Mouse (Mus musculus) lung, adult 2 months (tissue): ENCODE data around the gene Abca6.

Experiments used
- CTCF ChIP-seq: fragments of 200-500 bp; IDR thresholded peaks from 2 replicates; pipeline ENCODE4 v1.5.1; 2011; ENCODE audit warnings: mild to moderate bottlenecking, low read length, control low read depth; ENCODE audit not compliant: insufficient read depth
- POLR2A ChIP-seq: fragments of 200-500 bp; IDR thresholded peaks from 2 replicates; pipeline ENCODE4 v1.6.1; 2011; ENCODE audit warnings: low read depth, mild to moderate bottlenecking, control low read depth, low read length, borderline replicate concordance; ENCODE audit errors: extremely low read depth

- TF ChIP-seq CTCF (no peak), POLR2A (no peak)
Measured at GRCm38 (mm10) chr11:110267232-110267631, 15.7 kb upstream of the Abca6 start.
